Mouse (Mus musculus) thymus, adult 2 months (tissue): ENCODE data around the gene Anks1. TPM values are rescaled to one million over a fixed set of nuclear protein-coding genes. Genes with fewer than 3 reads are reported as not detected.

ENCODE experiments used
- DNase-seq: peaks from one replicate; pipeline ENCODE4 v3.0.0; 2021
- H3K27ac ChIP-seq: fragments of 200-500 bp; 2 replicates; pipeline ENCODE4 v1.5.1; 2012; ENCODE audit warnings: low read length, control low read depth; ENCODE audit not compliant: control insufficient read depth, insufficient read depth
- H3K27me3 ChIP-seq: fragments of 200-500 bp; 2 replicates; pipeline ENCODE4 v1.6.1; 2012; ENCODE audit warnings: mild to moderate bottlenecking, low read length, moderate library complexity, mixed read lengths; ENCODE audit not compliant: control insufficient read depth, insufficient read depth
- H3K36me3 ChIP-seq: fragments of 200-500 bp; 2 replicates; pipeline ENCODE4 v1.6.1; 2012; ENCODE audit warnings: mild to moderate bottlenecking, low read length, moderate library complexity; ENCODE audit not compliant: control insufficient read depth, insufficient read depth
- H3K4me1 ChIP-seq: fragments of 200-500 bp; replicated peaks from 2 replicates; pipeline ENCODE4 v1.6.1; 2012; ENCODE audit warnings: low read length; ENCODE audit not compliant: control insufficient read depth, insufficient read depth
- H3K4me3 ChIP-seq: fragments of 200-500 bp; 2 replicates; pipeline ENCODE4 v1.5.1; 2012; ENCODE audit warnings: mild to moderate bottlenecking, low read length, control low read depth, moderate library complexity; ENCODE audit not compliant: control insufficient read depth, insufficient read depth
- CTCF ChIP-seq: fragments of 200-500 bp; IDR thresholded peaks from 2 replicates; pipeline ENCODE4 v1.5.1; 2012; ENCODE audit warnings: mild to moderate bottlenecking, control low read depth, low read length, moderate library complexity, borderline replicate concordance; ENCODE audit not compliant: control insufficient read depth, poor library complexity, insufficient read depth; ENCODE audit errors: extremely low read depth
- POLR2A ChIP-seq: fragments of 200-500 bp; IDR thresholded peaks from 2 replicates; pipeline ENCODE4 v1.6.1; 2012; ENCODE audit warnings: mild to moderate bottlenecking, low read length, control low read depth, moderate library complexity; ENCODE audit not compliant: control insufficient read depth, poor library complexity, insufficient read depth; ENCODE audit errors: extremely low read depth
- WGBS: fragments of 180-500 bp; shearing (Covaris S2); methylation state at CpG from one replicate; pipeline ENCODE4 v1.1.7; 2018; 5-methylcytosine and 5-hydroxymethylcytosine counted together
- polyA plus RNA-seq: library from polyadenylated mRNA; depleted of rRNA; stranded (reverse); fragments of >200 nt; gene quantifications from 2 replicates; pipeline ENCODE4 v1.2.3, GENCODE M21; 2012

Anks1 gene
- polyA plus RNA-seq, 1 experiment: 103 TPM

DNA sequence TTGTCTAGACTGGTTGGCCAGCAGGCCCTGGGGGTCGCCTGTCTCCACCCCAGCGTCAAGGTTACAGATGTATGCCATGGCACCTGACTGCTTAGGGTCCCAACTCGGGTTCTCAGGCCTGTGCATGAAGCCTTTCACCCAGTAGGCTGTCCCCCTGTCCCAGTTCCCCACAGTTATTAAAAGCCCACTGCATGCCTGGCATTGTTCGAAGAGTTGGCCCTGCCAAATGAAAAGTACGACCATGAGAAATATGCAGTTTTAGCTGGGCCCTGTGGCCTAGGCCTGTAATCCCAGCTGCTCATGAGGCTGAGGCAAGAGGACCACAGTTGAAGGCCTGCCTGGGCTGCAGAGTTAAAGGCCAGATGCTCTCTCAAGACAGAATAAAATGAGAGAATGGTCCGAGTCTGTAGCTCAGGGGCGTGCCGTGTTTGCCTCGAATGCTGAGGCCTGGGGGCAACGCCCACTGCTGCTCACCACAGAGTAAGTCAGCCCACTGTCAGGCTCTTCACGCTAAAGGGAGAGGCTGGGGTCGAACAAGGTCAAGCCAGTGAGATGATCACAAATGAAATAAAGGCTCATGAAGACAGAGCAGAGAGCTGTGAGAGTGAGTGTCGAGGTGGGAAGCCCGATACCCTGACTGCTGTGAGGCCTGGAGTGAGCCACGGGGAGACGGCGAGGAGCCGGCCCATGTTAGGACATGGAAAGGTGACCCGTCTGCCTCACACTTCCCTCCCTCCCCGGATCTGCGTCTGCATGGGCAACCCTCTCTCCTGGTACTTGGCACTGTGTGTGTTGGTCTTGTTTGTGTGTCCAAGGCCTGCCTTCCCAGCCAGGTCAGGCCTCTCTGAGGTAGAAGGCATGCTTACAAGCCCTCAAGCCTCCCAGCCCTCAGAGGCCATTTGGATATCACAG lies 110.9 kb downstream of the Anks1 start:
- TF ChIP-seq CTCF (no peak), POLR2A (no peak)
- 89% methylated on average over 21 of the region's 21 CpGs for WGBS
- Histone ChIP-seq H3K36me3 (no peaks in the 10 kb centered on the region), H3K27me3 (no peaks in the 10 kb centered on the region), H3K27ac (no peak overlapping the region), H3K4me3 (no peak overlapping the region), H3K4me1 (peaks cover 66% of the 10 kb centered on the region)
- DNase-seq: no peak

DNA sequence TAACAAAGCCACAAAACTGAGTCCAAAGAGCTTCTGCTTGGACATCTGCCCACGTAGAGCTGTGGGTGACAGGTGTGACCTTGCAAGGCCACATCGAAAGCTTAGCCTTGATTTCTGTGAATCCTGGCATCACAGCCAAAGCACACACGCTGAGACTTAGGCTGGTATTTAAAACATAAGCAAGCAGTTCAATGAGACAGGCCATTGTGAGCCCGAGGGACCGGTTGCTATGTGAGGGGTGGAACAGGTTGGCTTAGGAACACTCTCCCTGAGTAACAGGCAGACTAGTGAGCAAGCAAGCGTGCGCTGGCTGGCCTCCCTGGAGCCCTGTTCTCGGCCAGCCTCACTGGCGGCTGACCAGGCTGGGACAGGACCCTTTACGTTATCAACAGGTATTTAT lies 112.8 kb downstream of the Anks1 start:
- TF ChIP-seq CTCF (no peak), POLR2A (no peak)
- Histone ChIP-seq H3K36me3 (no peaks in the 10 kb centered on the region; the same call in 1 of the 2 replicates), H3K4me1 (peaks cover 50% of the 10 kb centered on the region), H3K27ac (no peak overlapping the region), H3K4me3 (no peak overlapping the region), H3K27me3 (no peaks in the 10 kb centered on the region)
- 94% methylated on average over 10 of the region's 10 CpGs for WGBS
- no peak for DNase-seq

GRCm38 (mm10) chr17:28022854-28023655 lies 113.9 kb downstream of the Anks1 start:
- Histone ChIP-seq H3K4me3 (no peak overlapping the region), H3K4me1 (peaks cover 40% of the 10 kb centered on the region), H3K27me3 (no peaks in the 10 kb centered on the region), H3K27ac (no peak overlapping the region), H3K36me3 (peaks cover 5% of the 10 kb centered on the region; the same call in 1 of the 2 replicates)
- WGBS: 77% methylated on average over 22 of the region's 22 CpGs
- TF ChIP-seq CTCF (no peak), POLR2A (no peak)
- DNase-seq: no peak

GRCm38 (mm10) chr17:28025541-28025961 lies 116.4 kb downstream of the Anks1 start:
- WGBS: 84% methylated on average over 5 of the region's 5 CpGs
- Histone ChIP-seq H3K27me3 (no peaks in the 10 kb centered on the region), H3K27ac (no peak overlapping the region), H3K36me3 (peaks cover 5% of the 10 kb centered on the region; the same call in 1 of the 2 replicates), H3K4me1 (peaks cover 24% of the 10 kb centered on the region), H3K4me3 (no peak overlapping the region)
- DNase-seq: no peak
- TF ChIP-seq CTCF: no peak
- TF ChIP-seq POLR2A: no peak

GRCm38 (mm10) chr17:28026111-28026872 lies 117.2 kb downstream of the Anks1 start:
- 84% methylated on average over 14 of the region's 14 CpGs for WGBS
- Histone ChIP-seq H3K27ac (no peak overlapping the region), H3K36me3 (peaks cover 5% of the 10 kb centered on the region; the same call in 1 of the 2 replicates)

DNA sequence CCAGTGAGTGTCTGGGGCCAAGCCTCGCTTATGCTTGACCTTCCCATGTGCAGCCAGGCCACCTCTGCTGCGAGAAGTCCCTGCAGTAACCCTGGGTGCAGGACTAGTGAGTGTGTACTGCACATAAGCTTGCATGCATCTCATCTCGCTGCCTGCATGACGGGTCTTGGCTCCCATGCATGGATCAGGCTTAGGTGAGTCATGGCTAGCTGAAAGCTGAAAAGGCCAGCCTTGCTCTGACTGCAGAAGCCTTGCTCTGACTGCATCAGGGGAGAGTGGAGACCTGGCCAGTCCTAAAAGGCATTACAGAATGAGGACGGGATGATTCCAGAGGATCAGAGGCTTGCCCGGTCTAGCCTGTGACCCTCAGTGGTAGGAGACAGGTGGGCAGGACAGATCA lies 118.1 kb downstream of the Anks1 start:
- Histone ChIP-seq H3K27me3 (no peaks in the 10 kb centered on the region), H3K36me3 (peaks cover 5% of the 10 kb centered on the region; the same call in 1 of the 2 replicates), H3K4me1 (peaks cover 19% of the 10 kb centered on the region), H3K27ac (no peak overlapping the region), H3K4me3 (no peak overlapping the region)
- TF ChIP-seq POLR2A (no peak), CTCF (no peak)
- no peak for DNase-seq
- 96% methylated on average over 6 of the region's 6 CpGs for WGBS

More at GRCm38 (mm10) chr17:28026111-28026872, 117.2 kb downstream of the Anks1 start:
- peaks cover 24% of the 10 kb centered on the region for H3K4me1 ChIP-seq
- no peaks in the 10 kb centered on the region for H3K27me3 ChIP-seq
- no peak for TF ChIP-seq CTCF
- TF ChIP-seq POLR2A: no peak
- DNase-seq: no peak
- no peak overlapping the region for H3K4me3 ChIP-seq
